Mouse (Mus musculus) G1E (cell line): Measurements from ENCODE around the gene Col9a1.

Experiments
- CTCF ChIP-seq: IDR thresholded peaks from 2 replicates; pipeline ENCODE4 v1.5.1; 2012; ENCODE audit warnings: low read depth, low read length, inconsistent platforms, mixed read lengths
- GATA1 ChIP-seq: IDR thresholded peaks from 2 replicates; pipeline ENCODE4 v1.6.1; 2012; ENCODE audit warnings: borderline replicate concordance, low read length, inconsistent platforms, mixed read lengths
- TAL1 ChIP-seq: conservative IDR thresholded peaks from 2 replicates; pipeline ENCODE4 v1.6.1; 2012; ENCODE audit warnings: low read depth, low read length, inconsistent platforms, mixed read lengths

- TF ChIP-seq CTCF, result no peak
- TF ChIP-seq TAL1, result 0 out of 2 replicates have a peak, but pooled peaks have one; percentile 4
- TF ChIP-seq GATA1, result no peak
These were observed 41.6 kb downstream of the Col9a1 start for GRCm38 (mm10) chr1:24219041-24219440.
